Mouse (Mus musculus) CD4-positive, CD25-positive, alpha-beta regulatory T cell, adult 2 months (primary cell): ENCODE results near the gene Arrdc2.

ENCODE experiments used
- DNase-seq: peaks from one replicate; pipeline ENCODE4 v3.0.0-alpha.2; 2012; ENCODE audit warnings: low read depth, low spot score

Gene Arrdc2

GRCm38 (mm10) chr8:70789046-70789445 lies 50.5 kb downstream of the Arrdc2 start:
- no peak for DNase-seq

GRCm38 (mm10) chr8:70787941-70788667 lies 51.4 kb downstream of the Arrdc2 start:
- no peak for DNase-seq

GRCm38 (mm10) chr8:70787051-70787445 lies 52.5 kb downstream of the Arrdc2 start:
- no peak for DNase-seq

- no peak for DNase-seq
Measured at GRCm38 (mm10) chr8:70786291-70787050, 53.0 kb downstream of the Arrdc2 start.
